In the genomic region with DNA sequence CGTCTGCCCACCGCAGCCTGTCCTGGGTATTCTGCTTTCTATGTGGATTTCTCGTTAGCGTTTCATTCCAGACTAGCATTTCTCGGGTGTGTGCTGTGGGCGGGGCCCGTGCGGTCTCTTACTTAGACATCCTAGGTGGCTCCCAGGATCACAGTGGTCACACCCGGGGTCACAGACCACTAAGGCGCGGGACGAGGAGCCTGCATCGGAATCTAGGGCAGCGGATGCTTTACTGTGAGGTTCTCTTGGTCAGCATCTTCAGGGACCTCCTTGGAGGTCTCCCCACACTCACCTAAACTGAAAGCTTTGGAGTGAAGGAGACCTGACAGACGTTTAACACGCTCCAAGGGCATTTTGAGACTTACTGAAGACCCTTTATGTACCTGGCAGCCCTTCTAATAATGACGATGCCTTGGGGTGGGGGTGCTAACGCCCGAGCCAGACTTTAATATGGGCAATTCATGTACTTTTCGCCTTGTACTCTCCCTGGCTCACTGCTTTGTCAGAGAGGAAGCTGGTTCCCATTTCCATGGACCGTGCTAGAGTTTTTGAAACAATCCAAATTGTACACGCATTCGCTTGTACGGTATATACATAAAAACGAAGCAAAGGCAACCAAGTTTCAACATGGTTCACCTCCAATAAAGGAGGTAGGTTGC, we compare ENCODE assay signal across 8 mouse cellular contexts.
DNase-seq lines count a peak whose midpoint lies in the region; ATAC-seq and TF ChIP-seq lines count a peak whose summit lies in the region.

No protein-coding gene starts in this region.

- DNase-seq in heart, adult 8-10 months (ENCODE audit: low spot score) = peak; percentile 52
- no peak for DNase-seq in heart, postnatal 36 days
- peak; percentile 67 for DNase-seq in forebrain, embryonic 14.5 days (ENCODE audit: low spot score)
- no peak for DNase-seq in liver, embryonic 14.5 days (ENCODE audit: low read depth in 3 of 3, low spot score in 3 of 3)
- DNase-seq in B cell, adult 2 months = no peak
- DNase-seq in left cerebral cortex, postnatal 25 days (ENCODE audit: low spot score in 2 of 2) = no peak
- DNase-seq in MN1 (ENCODE audit: low spot score) = no peak

- peak overlapping the region; percentile 86 for H3K4me3 ChIP-seq in E14TG2a.4 (replicated peaks; ENCODE audit: low read length)
- H3K4me3 ChIP-seq in forebrain, embryonic 14.5 days (ENCODE audit: low read depth, low read length) = peak overlapping the region; percentile 62
- H3K4me3 ChIP-seq in liver, embryonic 14.5 days (ENCODE audit: insufficient read depth in 1 of 2, low read depth in 2 of 2, low read length in 2 of 2) = peak overlapping the region; percentile 84 to 95

- intact Hi-C loops in heart, postnatal 36 days (cut with DNase I) = loop anchor here (1.0 kb wide), 4 partner anchors 24 to 95 kb away; no protein-coding TSS in a partner anchor
- intact Hi-C loops in left cerebral cortex, postnatal 25 days (cut with DNase I) = loop anchor here (1.0 to 2.0 kb wide), 4 partner anchors 24 to 95 kb away; no protein-coding TSS in a partner anchor

- H3K27me3 ChIP-seq in E14TG2a.4 (ENCODE audit: insufficient read depth, low read length) = no peaks in the 10 kb centered on the region
- H3K27me3 ChIP-seq in forebrain, embryonic 14.5 days (replicated peaks; ENCODE audit: control insufficient read depth, insufficient read depth, low read length) = no peaks in the 10 kb centered on the region
- H3K27me3 ChIP-seq in liver, embryonic 14.5 days (ENCODE audit: control insufficient read depth, insufficient read depth, low read length) = no peaks in the 10 kb centered on the region

- H3K9ac ChIP-seq in forebrain, embryonic 14.5 days (ENCODE audit: low read length) = peak overlapping the region; percentile 98
- peak overlapping the region; percentile 86 for H3K9ac ChIP-seq in liver, embryonic 14.5 days (replicated peaks)

- H3K9me3 ChIP-seq in E14TG2a.4 (ENCODE audit: low read length) = no peaks in the 10 kb centered on the region
- no peaks in the 10 kb centered on the region for H3K9me3 ChIP-seq in forebrain, embryonic 14.5 days (replicated peaks; ENCODE audit: control insufficient read depth, low read length)
- no peaks in the 10 kb centered on the region for H3K9me3 ChIP-seq in liver, embryonic 14.5 days (ENCODE audit: control insufficient read depth, low read length)

- peak overlapping the region; percentile 99 for H3K27ac ChIP-seq in forebrain, embryonic 14.5 days (ENCODE audit: low read depth, low read length)
- peak overlapping the region; percentile 98 for H3K27ac ChIP-seq in liver, embryonic 14.5 days

- TF ChIP-seq EP300 in liver, embryonic 14.5 days (IDR thresholded peaks at IDR 0.05; ENCODE audit: low read depth) = no peak

- WGBS in forebrain, embryonic 14.5 days = 9% methylated on average over 25 of the region's 25 CpGs
- WGBS in liver, embryonic 14.5 days (ENCODE audit: insufficient replicate concordance) = 5% methylated on average over 25 of the region's 25 CpGs

- peak; percentile 0; the same call in 1 of the 2 replicates for ATAC-seq in forebrain, embryonic 14.5 days
- ATAC-seq in liver, embryonic 14.5 days (ENCODE audit: insufficient read depth) = peak; percentile 72

- no peaks in the 10 kb centered on the region for H3K36me3 ChIP-seq in E14TG2a.4 (ENCODE audit: insufficient read depth, low read length)
- H3K36me3 ChIP-seq in forebrain, embryonic 14.5 days (ENCODE audit: control insufficient read depth, insufficient read depth, low read length) = no peaks in the 10 kb centered on the region
- no peaks in the 10 kb centered on the region for H3K36me3 ChIP-seq in liver, embryonic 14.5 days (replicated peaks; ENCODE audit: control insufficient read depth, insufficient read depth, low read depth)

- TF ChIP-seq CTCF in E14TG2a.4 (conservative IDR thresholded peaks at IDR 0.05; ENCODE audit: low read length) = no peak
- no peak for TF ChIP-seq CTCF in liver, embryonic 14.5 days (IDR thresholded peaks at IDR 0.05; ENCODE audit: low read depth)

- peaks cover 70% of the 10 kb centered on the region for H3K4me1 ChIP-seq in E14TG2a.4 (replicated peaks; ENCODE audit: low read depth, low read length)
- H3K4me1 ChIP-seq in forebrain, embryonic 14.5 days (ENCODE audit: control insufficient read depth, insufficient read depth, low read length) = peaks cover 23% of the 10 kb centered on the region
- peaks cover 11 to 14% of the 10 kb centered on the region in 2 experiments for H3K4me1 ChIP-seq in liver, embryonic 14.5 days (replicated peaks; ENCODE audit: control insufficient read depth in 2 of 2, insufficient read depth in 2 of 2, low read length in 1 of 2)

- peak overlapping the region; percentile 69 for H3K4me2 ChIP-seq in forebrain, embryonic 14.5 days (ENCODE audit: low read length)
- H3K4me2 ChIP-seq in liver, embryonic 14.5 days (ENCODE audit: low read depth) = peak overlapping the region; percentile 93

Comparison
In these comparisons a context has a peak if more than half of its experiments do, and no peak if none do; other contexts are left out.
1. DNase-seq: peak in heart, adult 8-10 months (single experiment) and forebrain, embryonic 14.5 days (single experiment); none in heart, postnatal 36 days (0 of 2), liver, embryonic 14.5 days (0 of 3), B cell, adult 2 months (0 of 2), left cerebral cortex, postnatal 25 days (0 of 2) and MN1 (single experiment).
2. Peak in every context shown above with its lines, with median percentiles within 50 percentile points of each other: H3K4me3 ChIP-seq.